In genomic region chr6:109419505-109420239, GRCm38 (mm10) we compare ENCODE assay signal across 21 mouse cellular contexts.
DNase-seq lines count a peak whose midpoint lies in the region; ATAC-seq lines count a peak whose summit lies in the region.
"Had no signal": no experiment of that assay in that cellular context is flagged by ENCODE, and none has a peak within 500 bp of the region (broad histone marks: within the 10 kb centered on the region; RNA-seq: fewer than 3 reads in every experiment).

No protein-coding gene starts in this region.

- no peak for DNase-seq in kidney, postnatal 4 days
- no peak for DNase-seq in kidney, postnatal 10 days
- DNase-seq in kidney, postnatal 36 days = no peak
- DNase-seq: adrenal gland, adult 2 months; adrenal gland, adult 8-10 months; adrenal gland, postnatal 10 days; adrenal gland, postnatal 14 days; adrenal gland, postnatal 25 days; adrenal gland, postnatal 36 days; B cell, adult 2 months; cerebellum, adult 11 months; cerebellum, adult 11-12 months; cerebellum, adult 18-20 months had no signal

- H3K36me3 ChIP-seq in kidney, embryonic 14.5 days (ENCODE audit: control insufficient read depth, insufficient read depth, low read length) = no peaks in the 10 kb centered on the region
- H3K36me3 ChIP-seq in kidney, embryonic 15.5 days = no peaks in the 10 kb centered on the region
- H3K36me3 ChIP-seq in kidney, embryonic 16.5 days (ENCODE audit: insufficient read depth, low read length) = no peaks in the 10 kb centered on the region
- H3K36me3 ChIP-seq: G1E had no signal

- H3K9me3 ChIP-seq in kidney, embryonic 14.5 days (ENCODE audit: control insufficient read depth, low read length) = no peaks in the 10 kb centered on the region
- H3K9me3 ChIP-seq in kidney, embryonic 15.5 days (replicated peaks) = no peaks in the 10 kb centered on the region
- H3K9me3 ChIP-seq in kidney, embryonic 16.5 days (ENCODE audit: low read length) = no peaks in the 10 kb centered on the region
- H3K9me3 ChIP-seq: G1E had no signal

- no peaks in the 10 kb centered on the region for H3K4me1 ChIP-seq in kidney, embryonic 14.5 days (ENCODE audit: control insufficient read depth, insufficient read depth, low read length)
- H3K4me1 ChIP-seq in kidney, embryonic 15.5 days = no peaks in the 10 kb centered on the region
- no peaks in the 10 kb centered on the region for H3K4me1 ChIP-seq in kidney, embryonic 16.5 days (ENCODE audit: insufficient read depth, low read length)

- 48% methylated on average over 5 of the region's 5 CpGs for WGBS in kidney, embryonic 14.5 days
- WGBS in kidney, embryonic 15.5 days = 49% methylated on average over 5 of the region's 5 CpGs
- 44% methylated on average over 5 of the region's 5 CpGs for WGBS in kidney, embryonic 16.5 days

- H3K4me3 ChIP-seq in kidney, embryonic 14.5 days (ENCODE audit: low read length) = no peak overlapping the region
- no peak overlapping the region for H3K4me3 ChIP-seq in kidney, embryonic 15.5 days (replicated peaks)
- no peak overlapping the region for H3K4me3 ChIP-seq in kidney, embryonic 16.5 days (ENCODE audit: low read length)

- H3K27ac ChIP-seq in kidney, embryonic 14.5 days (ENCODE audit: low read depth, low read length) = no peak overlapping the region
- H3K27ac ChIP-seq in kidney, embryonic 15.5 days = no peak overlapping the region
- H3K27ac ChIP-seq in kidney, embryonic 16.5 days (ENCODE audit: low read length) = no peak overlapping the region

- H3K4me2 ChIP-seq in kidney, embryonic 14.5 days (replicated peaks; ENCODE audit: low read depth, low read length) = no peak overlapping the region
- H3K4me2 ChIP-seq in kidney, embryonic 15.5 days = no peak overlapping the region
- H3K4me2 ChIP-seq in kidney, embryonic 16.5 days (replicated peaks; ENCODE audit: low read depth, low read length) = no peak overlapping the region

- H3K9ac ChIP-seq in kidney, embryonic 14.5 days (ENCODE audit: low read depth, low read length) = no peak overlapping the region
- H3K9ac ChIP-seq in kidney, embryonic 15.5 days = no peak overlapping the region
- H3K9ac ChIP-seq in kidney, embryonic 16.5 days (replicated peaks; ENCODE audit: low read length) = no peak overlapping the region

- no peaks in the 10 kb centered on the region for H3K27me3 ChIP-seq in kidney, embryonic 14.5 days (ENCODE audit: control insufficient read depth, insufficient read depth, low read length)
- H3K27me3 ChIP-seq in kidney, embryonic 15.5 days = no peaks in the 10 kb centered on the region
- no peaks in the 10 kb centered on the region for H3K27me3 ChIP-seq in kidney, embryonic 16.5 days (ENCODE audit: insufficient read depth, low read length)
- H3K27me3 ChIP-seq: CH12.LX, Patski had no signal

- ATAC-seq in kidney, embryonic 14.5 days (ENCODE audit: low FRiP score, low TSS enrichment) = peak; percentile 85; the same call in 1 of the 2 replicates
- peak; percentile 71; the same call in 1 of the 2 replicates for ATAC-seq in kidney, embryonic 15.5 days (replicated peaks; ENCODE audit: low FRiP score)
- peak; percentile 69; the same call in 1 of the 2 replicates for ATAC-seq in kidney, embryonic 16.5 days (ENCODE audit: low FRiP score, low TSS enrichment)
- ATAC-seq: activated CD4-positive, CD25-positive, alpha-beta regulatory T cell, adult 4 months; CD4-positive, CD25-positive, alpha-beta regulatory T cell, adult 4 months; Patski had no signal
